Mouse (Mus musculus) intestine, embryonic 16.5 days (tissue): ENCODE data around the gene Mat2a. TPM values are rescaled to one million over a fixed set of nuclear protein-coding genes. Genes with fewer than 3 reads are reported as not detected.

ENCODE experiments used
- ATAC-seq: fragments of 200-750 bp; cut with Nextera tagmentation; 2 replicates; pipeline ENCODE4 v1.8.0; 2017; ENCODE audit warnings: moderate TSS enrichment, moderate library complexity
- H3K27ac ChIP-seq: fragments of 300-500 bp; sonication (generic); 2 replicates; pipeline ENCODE4 v1.5.1; 2014; ENCODE audit warnings: mild to moderate bottlenecking, low read length
- H3K27me3 ChIP-seq: fragments of 300-500 bp; sonication (generic); replicated peaks from 2 replicates; pipeline ENCODE4 v1.6.1; 2014; ENCODE audit warnings: low read length, control low read depth, mixed read lengths; ENCODE audit not compliant: control insufficient read depth, insufficient read depth
- H3K36me3 ChIP-seq: fragments of 300-500 bp; sonication (generic); 2 replicates; pipeline ENCODE4 v1.6.1; 2014; ENCODE audit warnings: low read length, control low read depth; ENCODE audit not compliant: control insufficient read depth, insufficient read depth
- H3K4me1 ChIP-seq: fragments of 300-500 bp; sonication (generic); 2 replicates; pipeline ENCODE4 v1.6.1; 2014; ENCODE audit warnings: low read length, control low read depth, mixed read lengths; ENCODE audit not compliant: control insufficient read depth, insufficient read depth
- H3K4me2 ChIP-seq: fragments of 300-500 bp; sonication (generic); 2 replicates; pipeline ENCODE4 v1.6.1; 2014; ENCODE audit warnings: low read depth, low read length, control low read depth
- H3K4me3 ChIP-seq: fragments of 300-500 bp; sonication (generic); 2 replicates; pipeline ENCODE4 v1.5.1; 2014; ENCODE audit warnings: mild to moderate bottlenecking, low read length
- H3K9ac ChIP-seq: fragments of 300-500 bp; sonication (generic); 2 replicates; pipeline ENCODE4 v1.6.1; 2014; ENCODE audit warnings: low read depth, low read length
- H3K9me3 ChIP-seq: fragments of 300-500 bp; sonication (generic); 2 replicates; pipeline ENCODE4 v1.6.1; 2016; ENCODE audit warnings: low read length, control low read depth; ENCODE audit not compliant: control insufficient read depth
- WGBS: fragments of 180-500 bp; shearing (Covaris S2); extraction: QIAGEN DNeasy Blood & Tissue Kit; methylation state at CpG from one replicate; pipeline ENCODE4 v1.1.7; 2014; 5-methylcytosine and 5-hydroxymethylcytosine counted together
- polyA plus RNA-seq: library from polyadenylated mRNA; unstranded; fragments of >200 nt; fragmentation: Nextera tagmentation; extraction: Ambion mirVana; gene quantifications from 2 replicates; pipeline ENCODE4 v1.2.1, GENCODE M21; 2015

Gene Mat2a
- polyA plus RNA-seq, 1 experiment from 2014 or later: 293 TPM

- H3K27me3 ChIP-seq: no peaks in the 10 kb centered on the region
- no peaks in the 10 kb centered on the region for H3K9me3 ChIP-seq
- no peaks in the 10 kb centered on the region for H3K36me3 ChIP-seq
- H3K4me1 ChIP-seq: peaks cover 5% of the 10 kb centered on the region
- whole genome bisulfite sequencing: 17% methylated on average over 1 of the region's 1 CpGs
- H3K9ac ChIP-seq: no peak overlapping the region
- no peak overlapping the region for H3K4me3 ChIP-seq
- no peak overlapping the region for H3K4me2 ChIP-seq
- H3K27ac ChIP-seq: no peak overlapping the region
- no peak for ATAC-seq
Observed at GRCm38 (mm10) chr6:72410003-72410402, 29.4 kb downstream of the Mat2a start.

- WGBS: 11% methylated on average over 3 of the region's 3 CpGs
- H3K27ac ChIP-seq: no peak overlapping the region
- no peaks in the 10 kb centered on the region for H3K9me3 ChIP-seq
- H3K4me1 ChIP-seq: 0 out of 2 replicates have a peak, but pooled peaks cover 2% of the 10 kb centered on the region
- no peak overlapping the region for H3K4me2 ChIP-seq
- no peaks in the 10 kb centered on the region for H3K36me3 ChIP-seq
- H3K27me3 ChIP-seq: no peaks in the 10 kb centered on the region
- H3K9ac ChIP-seq: no peak overlapping the region
- no peak for ATAC-seq
- H3K4me3 ChIP-seq: no peak overlapping the region
Observed at GRCm38 (mm10) chr6:72409567-72409966, 29.8 kb downstream of the Mat2a start.

- H3K4me2 ChIP-seq: no peak overlapping the region
- 2% methylated on average over 5 of the region's 5 CpGs for WGBS
- ATAC-seq: peak; percentile 72
- H3K4me1 ChIP-seq: no peaks in the 10 kb centered on the region
- H3K9me3 ChIP-seq: no peaks in the 10 kb centered on the region
- H3K36me3 ChIP-seq: no peaks in the 10 kb centered on the region
- no peak overlapping the region for H3K9ac ChIP-seq
- H3K27ac ChIP-seq: no peak overlapping the region
- no peak overlapping the region for H3K4me3 ChIP-seq
- no peaks in the 10 kb centered on the region for H3K27me3 ChIP-seq
Observed at GRCm38 (mm10) chr6:72407119-72407518, 32.2 kb downstream of the Mat2a start.

- no peak overlapping the region for H3K9ac ChIP-seq
- H3K4me3 ChIP-seq: no peak overlapping the region
- H3K36me3 ChIP-seq: no peaks in the 10 kb centered on the region
- ATAC-seq: no peak
- WGBS: 80% methylated on average over 7 of the region's 7 CpGs
- H3K27ac ChIP-seq: no peak overlapping the region
- no peaks in the 10 kb centered on the region for H3K9me3 ChIP-seq
- no peaks in the 10 kb centered on the region for H3K4me1 ChIP-seq
- no peaks in the 10 kb centered on the region for H3K27me3 ChIP-seq
- no peak overlapping the region for H3K4me2 ChIP-seq
Observed at GRCm38 (mm10) chr6:72405356-72405755, 34.0 kb downstream of the Mat2a start.

GRCm38 (mm10) chr6:72401875-72402274, 37.5 kb downstream of the Mat2a start:
- no peaks in the 10 kb centered on the region for H3K4me1 ChIP-seq
- 19% methylated on average over 7 of the region's 7 CpGs for WGBS
- H3K9ac ChIP-seq: no peak overlapping the region
- no peak overlapping the region for H3K4me3 ChIP-seq
- no peak overlapping the region for H3K4me2 ChIP-seq
- H3K27me3 ChIP-seq: no peaks in the 10 kb centered on the region
- H3K9me3 ChIP-seq: no peaks in the 10 kb centered on the region
- no peak overlapping the region for H3K27ac ChIP-seq
- H3K36me3 ChIP-seq: no peaks in the 10 kb centered on the region
- peak; percentile 57 for ATAC-seq

GRCm38 (mm10) chr6:72399967-72400366, 39.4 kb downstream of the Mat2a start:
- WGBS: 52% methylated on average over 2 of the region's 2 CpGs
- no peak for ATAC-seq
- Histone ChIP-seq H3K9me3 (no peaks in the 10 kb centered on the region), H3K27me3 (no peaks in the 10 kb centered on the region), H3K36me3 (no peaks in the 10 kb centered on the region), H3K27ac (no peak overlapping the region), H3K4me1 (no peaks in the 10 kb centered on the region), H3K9ac (no peak overlapping the region), H3K4me2 (no peak overlapping the region), H3K4me3 (no peak overlapping the region)

- Histone ChIP-seq H3K4me2 (no peak overlapping the region), H3K4me3 (no peak overlapping the region), H3K27me3 (no peaks in the 10 kb centered on the region), H3K9me3 (no peaks in the 10 kb centered on the region), H3K27ac (no peak overlapping the region), H3K36me3 (no peaks in the 10 kb centered on the region), H3K4me1 (no peaks in the 10 kb centered on the region), H3K9ac (no peak overlapping the region)
- WGBS: 75% methylated on average over 10 of the region's 10 CpGs
- no peak for ATAC-seq
Observed at GRCm38 (mm10) chr6:72396837-72397251, 42.5 kb downstream of the Mat2a start.

- Histone ChIP-seq H3K9ac (no peak overlapping the region), H3K4me1 (peaks cover 24% of the 10 kb centered on the region), H3K4me2 (no peak overlapping the region), H3K36me3 (no peaks in the 10 kb centered on the region; the same call in 1 of the 2 replicates), H3K27me3 (no peaks in the 10 kb centered on the region), H3K9me3 (no peaks in the 10 kb centered on the region), H3K4me3 (no peak overlapping the region), H3K27ac (no peak overlapping the region)
- 93% methylated on average over 5 of the region's 5 CpGs for WGBS
- ATAC-seq: no peak
Observed at GRCm38 (mm10) chr6:72392341-72392740, 47.0 kb downstream of the Mat2a start.

- Histone ChIP-seq H3K9me3 (no peaks in the 10 kb centered on the region), H3K4me2 (peak overlapping the region; percentile 81), H3K4me1 (peaks cover 24% of the 10 kb centered on the region), H3K27ac (peak overlapping the region; percentile 93), H3K4me3 (peak overlapping the region; percentile 56), H3K9ac (peak overlapping the region; percentile 87), H3K27me3 (no peaks in the 10 kb centered on the region), H3K36me3 (peaks cover 4% of the 10 kb centered on the region)
- WGBS: 13% methylated on average over 12 of the region's 12 CpGs
- ATAC-seq: peak; percentile 57
Observed at GRCm38 (mm10) chr6:72390795-72391521, 48.4 kb downstream of the Mat2a start.
